Mouse (Mus musculus): ENCODE measurements around the gene Dbn1. TPM values are rescaled to one million over a fixed set of nuclear protein-coding genes. Genes with fewer than 3 reads are reported as not detected.

Gene Dbn1
- under 1 TPM in 1 of 3 experiments, not detected in 2; 0.15 TPM for polyA plus RNA-seq (2017; shearing (Covaris generic))

- ATAC-seq, result no peak
Measured at GRCm38 (mm10) chr13:55487578-55488498, at the start of gene Dbn1. TSS of gene Dbn1 (minus strand) at chr13:55488111.

- peak; percentile 98 for ATAC-seq
Measured at GRCm38 (mm10) chr13:55536194-55537175, 48.6 kb upstream of the Dbn1 start, which contains the start of gene Ddx41. TSS of gene Ddx41 (minus strand) at chr13:55536658.

GRCm38 (mm10) chr13:55535796-55536193 lies 47.9 kb upstream of the Dbn1 start:
- ATAC-seq, result no peak

DNA sequence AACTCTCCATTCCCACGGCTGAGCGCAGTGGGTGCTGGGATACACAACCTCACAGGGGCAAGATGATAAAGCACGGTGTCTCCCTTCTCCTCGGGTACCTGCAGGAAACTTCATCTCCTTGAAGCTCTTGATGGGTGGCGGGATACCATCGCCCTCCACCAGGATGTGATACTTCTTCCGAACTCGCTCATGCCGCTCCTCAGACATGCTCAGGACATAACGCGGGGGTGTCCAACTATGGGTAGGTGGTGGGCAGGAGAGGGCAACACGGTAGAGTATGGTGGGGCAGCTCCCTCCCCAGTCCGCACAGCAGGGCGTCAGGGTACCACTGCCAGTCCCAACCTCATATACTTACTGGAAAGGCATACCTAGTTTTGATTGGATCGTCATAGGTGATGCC lies 47.3 kb upstream of the Dbn1 start:
- no peak for ATAC-seq

GRCm38 (mm10) chr13:55529198-55529915 lies 41.4 kb upstream of the Dbn1 start, which contains the start of gene Dok3:
TSS of gene Dok3 (minus strand) at chr13:55529296.
- ATAC-seq, result no peak

DNA sequence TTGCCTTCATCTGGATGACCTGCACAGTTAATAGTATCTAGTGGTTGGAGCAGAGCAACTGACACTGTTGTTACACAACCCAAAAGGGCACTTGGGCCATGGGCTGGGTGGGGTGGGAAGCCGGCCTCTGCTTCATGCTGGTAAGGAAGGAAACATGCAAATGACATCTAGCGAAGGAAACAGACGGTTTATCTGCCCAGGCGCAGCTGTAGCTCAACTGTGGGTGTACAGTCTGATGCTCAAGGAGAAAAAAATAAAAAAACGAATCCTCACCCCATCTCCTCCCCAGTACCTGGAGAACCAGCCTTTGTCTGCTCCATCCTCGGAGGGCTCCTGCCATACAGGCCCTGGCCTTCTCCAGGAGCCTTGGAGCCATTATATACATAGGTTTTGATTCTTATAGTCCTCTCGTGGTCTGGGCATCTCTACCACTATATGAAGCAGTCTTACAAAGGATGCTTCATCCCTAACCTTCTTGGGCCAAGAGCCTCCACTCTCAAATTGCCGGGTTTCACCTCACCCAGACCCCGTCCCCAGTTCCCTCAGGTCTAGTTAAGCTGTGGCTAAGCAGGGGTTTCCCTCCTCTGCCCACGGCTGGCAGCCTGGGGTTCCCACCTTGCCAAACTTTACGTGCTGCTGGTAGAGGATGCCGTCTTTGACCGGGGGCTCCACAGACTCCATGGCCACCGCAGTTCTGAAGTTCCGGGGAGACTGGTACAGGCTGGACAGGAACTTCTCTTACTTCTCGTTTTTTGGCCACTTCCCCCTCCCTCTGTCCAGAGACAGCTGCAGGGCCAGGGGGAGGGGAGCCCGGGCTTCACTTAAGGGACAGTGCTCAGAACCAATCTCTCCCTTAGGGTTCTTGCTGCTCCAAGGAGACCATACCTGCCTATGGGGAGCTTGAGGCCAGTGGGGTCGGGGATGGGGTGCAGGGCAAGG lies 40.2 kb upstream of the Dbn1 start:
- ATAC-seq, result no peak

- ATAC-seq, result no peak
Measured at GRCm38 (mm10) chr13:55527212-55527611, 39.3 kb upstream of the Dbn1 start.

GRCm38 (mm10) chr13:55525733-55526553 lies 38.0 kb upstream of the Dbn1 start:
- ATAC-seq, result no peak

GRCm38 (mm10) chr13:55523951-55524600 lies 36.2 kb upstream of the Dbn1 start:
- ATAC-seq, result no peak

- no peak for ATAC-seq
Measured at GRCm38 (mm10) chr13:55523278-55523677, 35.4 kb upstream of the Dbn1 start.

DNA sequence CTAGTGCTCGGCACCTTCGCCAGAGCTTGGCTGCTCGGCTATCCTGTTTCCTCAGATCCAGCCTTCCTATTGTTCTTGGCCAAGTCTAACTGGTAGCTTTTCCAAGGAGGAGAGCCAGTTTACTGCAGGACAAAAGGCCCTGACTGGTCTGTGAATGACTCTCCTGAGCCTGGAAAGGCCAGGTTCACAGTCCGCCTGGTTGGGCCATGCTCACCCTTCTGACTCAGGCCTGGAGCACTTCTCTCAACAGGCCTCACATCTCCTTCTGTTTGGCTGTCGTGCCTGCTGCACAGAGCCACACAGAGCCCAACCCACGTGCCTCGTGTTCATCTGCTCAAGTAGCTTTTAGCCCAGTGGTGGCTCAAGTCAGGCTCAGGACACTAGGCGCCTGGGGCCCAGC lies 34.8 kb upstream of the Dbn1 start:
- no peak for ATAC-seq

GRCm38 (mm10) chr13:55519606-55520005 lies 31.7 kb upstream of the Dbn1 start:
- no peak for ATAC-seq

GRCm38 (mm10) chr13:55516955-55517354 lies 29.0 kb upstream of the Dbn1 start:
- peak; percentile 35 for ATAC-seq

- no peak for ATAC-seq
Measured at GRCm38 (mm10) chr13:55513828-55514227, 25.9 kb upstream of the Dbn1 start.

GRCm38 (mm10) chr13:55513111-55513748 lies 25.3 kb upstream of the Dbn1 start, which contains the start of gene Pdlim7:
TSS of gene Pdlim7 (minus strand) at chr13:55513676.
- peak; percentile 83 for ATAC-seq

DNA sequence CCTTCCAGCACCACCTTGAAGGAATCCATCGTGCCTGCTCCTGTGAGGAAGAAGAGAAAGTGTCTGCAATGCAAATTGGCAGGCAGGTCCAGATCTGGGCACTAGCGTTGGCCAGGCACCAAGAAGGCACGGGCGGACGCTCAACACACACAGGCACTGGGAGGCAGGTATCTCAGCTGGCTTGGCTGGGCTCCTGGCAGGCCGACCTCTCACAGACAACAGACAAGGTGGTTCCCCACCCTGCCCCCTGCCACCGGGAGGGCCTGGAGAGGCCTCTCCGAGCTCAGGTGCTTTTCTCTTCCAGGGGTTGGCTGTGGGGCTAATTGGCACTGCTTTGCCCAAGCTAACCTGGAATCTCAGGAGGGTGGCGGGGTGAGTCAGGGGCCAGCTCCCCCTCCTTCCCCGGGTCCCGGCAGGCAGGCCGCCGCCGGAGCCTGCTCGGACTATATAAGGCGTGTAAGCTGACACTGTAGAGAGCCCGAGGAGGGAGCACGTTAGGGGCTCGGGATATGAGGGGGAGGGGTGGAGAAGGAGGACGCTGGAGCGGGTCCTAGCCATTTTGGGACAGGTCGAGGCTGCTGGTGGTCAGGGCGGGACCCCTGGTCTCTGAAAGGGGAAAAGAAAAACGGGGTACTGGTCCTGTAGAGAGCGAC lies 24.6 kb upstream of the Dbn1 start:
- ATAC-seq, result no peak

DNA sequence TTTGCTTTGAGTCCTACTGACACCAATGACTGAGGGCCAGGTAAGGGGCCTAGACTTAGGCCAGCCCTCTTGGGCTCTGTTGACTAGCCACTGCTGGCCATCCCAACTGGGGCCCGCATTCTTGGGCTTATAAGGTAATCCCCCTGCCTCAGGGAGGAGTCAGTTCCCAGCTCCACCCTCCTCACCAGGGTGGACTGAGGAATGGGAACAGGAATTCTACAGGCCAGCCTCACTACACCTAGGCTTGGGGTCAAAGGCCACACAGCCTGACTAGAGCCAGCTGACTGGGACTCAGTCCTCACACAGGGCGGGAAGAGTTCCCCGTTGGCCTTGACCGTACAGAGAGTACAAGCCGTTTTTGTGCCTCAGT lies 23.6 kb upstream of the Dbn1 start:
- no peak for ATAC-seq

- ATAC-seq, result no peak
Measured at GRCm38 (mm10) chr13:55510668-55511491, 23.0 kb upstream of the Dbn1 start.
